Mouse (Mus musculus) G1E (cell line): ENCODE measurements around the gene Plxna1. TPM values are rescaled to one million over a fixed set of nuclear protein-coding genes. Genes with fewer than 3 reads are reported as not detected.

Experiments
- ATAC-seq: 2 replicates; pipeline ENCODE4 v1.8.0; 2016; ENCODE audit warnings: mild to moderate bottlenecking; ENCODE audit not compliant: insufficient number of reproducible peaks, poor library complexity, low FRiP score, severe bottlenecking; ENCODE audit errors: extremely low read depth
- DNase-seq: peaks from one replicate; pipeline ENCODE4 v3.0.0; 2012; ENCODE audit warnings: low spot score
- H3K27me3 ChIP-seq: 2 replicates; pipeline ENCODE4 v1.6.1; 2012; ENCODE audit warnings: mild to moderate bottlenecking, low read length, inconsistent platforms; ENCODE audit not compliant: insufficient read depth
- H3K36me3 ChIP-seq: replicated peaks from 2 replicates; pipeline ENCODE3; 2012; ENCODE audit warnings: mild to moderate bottlenecking, inconsistent platforms
- H3K4me1 ChIP-seq: 2 replicates; pipeline ENCODE4 v1.6.1; 2012; ENCODE audit warnings: low read depth, low read length, inconsistent platforms, mixed read lengths; ENCODE audit not compliant: insufficient read depth
- H3K4me3 ChIP-seq: 2 replicates; pipeline ENCODE4 v1.5.1; 2012; ENCODE audit warnings: low read depth, mild to moderate bottlenecking, inconsistent platforms, low read length, moderate library complexity, mixed read lengths
- H3K9me3 ChIP-seq: replicated peaks from 2 replicates; pipeline ENCODE4 v1.6.1; 2012; ENCODE audit warnings: inconsistent platforms
- CTCF ChIP-seq: IDR thresholded peaks from 2 replicates; pipeline ENCODE4 v1.5.1; 2012; ENCODE audit warnings: low read depth, low read length, inconsistent platforms, mixed read lengths
- GATA1 ChIP-seq: IDR thresholded peaks from 2 replicates; pipeline ENCODE4 v1.6.1; 2012; ENCODE audit warnings: borderline replicate concordance, low read length, inconsistent platforms, mixed read lengths
- GATA2 ChIP-seq: IDR thresholded peaks from 2 replicates; pipeline ENCODE4 v1.6.1; 2012; ENCODE audit warnings: low read depth, low read length, inconsistent platforms, borderline replicate concordance
- POLR2AphosphoS5 ChIP-seq: IDR thresholded peaks from 2 replicates; pipeline ENCODE4 v1.6.1; 2012; ENCODE audit warnings: low read depth, low read length, inconsistent platforms; ENCODE audit not compliant: insufficient replicate concordance
- TAL1 ChIP-seq: conservative IDR thresholded peaks from 2 replicates; pipeline ENCODE4 v1.6.1; 2012; ENCODE audit warnings: low read depth, low read length, inconsistent platforms, mixed read lengths
- polyA plus RNA-seq: library from polyadenylated mRNA; stranded (reverse); fragments of >175 nt; gene quantifications from 2 replicates; pipeline ENCODE4 v1.2.3, GENCODE M21; 2012
- total RNA-seq, 2 experiments: library from RNA; stranded (forward) in 1 of 2; stranded (reverse) in 1 of 2; fragments of 200-1000 nt in 1 of 2; fragments of >200 nt in 1 of 2; fragmentation: Nextera tagmentation in 1 of 2; gene quantifications; 2 replicates each; pipeline ENCODE4 v1.2.3; 2014 to 2017

Plxna1 gene
- total and polyA plus RNA-seq, 3 experiments = 5.9 to 17.0 (median 11.1) TPM

DNA sequence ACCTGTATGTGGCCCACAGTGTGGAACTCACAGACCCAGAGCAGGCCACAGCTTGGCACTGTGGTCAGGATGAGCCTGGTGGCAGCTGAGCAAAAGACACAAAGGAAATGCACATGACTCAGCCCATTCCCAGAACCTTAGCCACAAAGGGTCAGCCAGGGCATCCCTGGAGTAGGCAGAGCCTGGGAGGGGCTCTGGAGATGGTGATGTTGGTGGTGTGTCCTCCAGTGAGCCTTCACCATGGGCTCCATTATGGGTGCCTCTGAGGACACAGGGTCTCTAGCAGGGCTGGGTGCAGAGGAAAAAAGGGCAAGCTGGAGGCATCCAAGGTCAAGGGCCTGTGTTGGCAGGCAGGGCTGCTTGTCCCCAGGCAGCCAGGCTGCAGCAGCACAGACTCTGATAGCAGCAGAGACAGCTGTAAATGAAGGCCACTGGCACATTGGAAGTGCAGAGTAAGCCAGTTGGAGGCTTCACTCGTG, 12.3 kb downstream of the Plxna1 start:
- DNase-seq = no peak
- H3K9me3 ChIP-seq = no peaks in the 10 kb centered on the region
- no peak for ATAC-seq
- TF ChIP-seq POLR2AphosphoS5 (no peak), GATA1 (no peak), GATA2 (no peak), TAL1 (no peak), CTCF (no peak)
- peaks cover 98% of the 10 kb centered on the region for H3K36me3 ChIP-seq
- peaks cover 10% of the 10 kb centered on the region for H3K4me1 ChIP-seq
- no peak overlapping the region for H3K4me3 ChIP-seq
- H3K27me3 ChIP-seq = no peaks in the 10 kb centered on the region

DNA sequence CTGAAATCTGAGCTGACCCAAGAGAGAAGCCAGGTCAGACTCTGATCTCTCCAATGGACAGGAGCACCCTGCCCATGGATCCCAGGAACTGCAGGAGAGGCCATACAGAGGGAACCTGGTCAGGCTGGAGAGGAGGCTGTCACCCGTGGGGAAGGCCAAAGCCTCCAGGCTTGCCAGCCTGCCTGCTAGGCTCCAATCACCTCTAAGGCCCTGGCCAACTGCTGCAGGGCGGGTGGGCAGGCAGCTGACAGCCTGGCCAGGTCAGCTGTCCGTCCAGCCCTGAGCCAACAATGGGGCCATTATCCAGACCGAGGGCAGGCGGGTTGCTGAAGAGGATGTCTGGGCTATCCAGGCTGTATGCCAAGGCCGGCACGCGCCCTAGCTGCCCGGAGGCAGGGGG, 14.1 kb downstream of the Plxna1 start:
- H3K4me1 ChIP-seq = peaks cover 14% of the 10 kb centered on the region
- no peak for DNase-seq
- H3K27me3 ChIP-seq = no peaks in the 10 kb centered on the region
- H3K4me3 ChIP-seq = peak overlapping the region; percentile 14; the same call in 1 of the 2 replicates
- no peak for TF ChIP-seq GATA1
- TF ChIP-seq POLR2AphosphoS5 = no peak
- no peak for TF ChIP-seq GATA2
- TF ChIP-seq TAL1 = no peak
- no peak for TF ChIP-seq CTCF
- H3K36me3 ChIP-seq = peaks cover 97% of the 10 kb centered on the region
- H3K9me3 ChIP-seq = no peaks in the 10 kb centered on the region
- ATAC-seq = no peak

DNA sequence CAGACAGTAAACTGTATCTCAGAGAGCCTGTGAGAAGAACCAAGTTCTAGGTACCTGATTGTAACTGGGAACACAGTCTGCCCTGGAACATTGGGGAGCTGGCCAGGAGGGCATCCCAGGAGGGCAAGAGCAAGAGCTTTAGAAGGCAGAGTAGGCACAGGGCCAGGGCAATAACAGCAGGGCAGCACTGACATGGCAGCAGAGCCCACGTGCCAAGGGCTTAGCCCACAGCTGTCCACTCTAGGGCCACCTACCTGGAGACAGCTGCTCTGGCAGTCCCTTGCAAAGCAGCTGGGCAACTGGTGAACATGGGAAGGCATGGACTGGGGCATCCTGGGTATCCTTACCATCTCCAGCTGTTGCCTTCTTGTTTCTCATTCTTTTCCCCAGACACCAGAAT, 14.6 kb downstream of the Plxna1 start:
- TF ChIP-seq TAL1 (no peak), POLR2AphosphoS5 (no peak), CTCF (no peak), GATA2 (no peak), GATA1 (no peak)
- no peak overlapping the region for H3K4me3 ChIP-seq
- H3K9me3 ChIP-seq = no peaks in the 10 kb centered on the region
- ATAC-seq = no peak
- peaks cover 14% of the 10 kb centered on the region for H3K4me1 ChIP-seq
- H3K36me3 ChIP-seq = peaks cover 97% of the 10 kb centered on the region
- H3K27me3 ChIP-seq = no peaks in the 10 kb centered on the region
- no peak for DNase-seq

DNA sequence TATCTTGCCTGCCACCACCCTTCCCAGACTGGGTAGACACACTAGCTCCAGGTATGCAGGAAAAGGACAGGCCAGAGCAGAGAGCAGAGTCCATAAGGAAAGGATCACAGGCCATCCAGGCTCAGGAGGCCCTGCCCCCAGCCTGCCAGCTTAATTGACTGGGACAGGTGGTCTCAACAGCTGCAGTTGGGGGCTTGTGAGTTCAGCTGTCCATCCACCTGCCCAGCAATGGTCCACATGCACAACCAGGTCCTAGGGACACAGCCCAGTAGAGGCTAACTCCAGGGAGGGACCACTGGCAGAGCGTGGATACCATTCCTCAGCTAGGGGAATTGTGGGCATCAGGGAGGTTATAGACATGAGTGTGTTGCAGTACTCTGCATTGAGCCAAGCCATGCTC, 16.6 kb downstream of the Plxna1 start:
- peaks cover 14% of the 10 kb centered on the region for H3K4me1 ChIP-seq
- TF ChIP-seq TAL1 = no peak
- no peak for TF ChIP-seq GATA2
- TF ChIP-seq POLR2AphosphoS5 = no peak
- TF ChIP-seq CTCF = no peak
- no peak for TF ChIP-seq GATA1
- DNase-seq = no peak

GRCm38 (mm10) chr6:89345486-89345785, 17.0 kb downstream of the Plxna1 start:
- peaks cover 98% of the 10 kb centered on the region for H3K36me3 ChIP-seq
- no peak for ATAC-seq
- peaks cover 14% of the 10 kb centered on the region for H3K4me1 ChIP-seq
- H3K27me3 ChIP-seq = no peaks in the 10 kb centered on the region
- H3K4me3 ChIP-seq = no peak overlapping the region
- TF ChIP-seq GATA1 = no peak
- no peak for TF ChIP-seq CTCF
- no peak for TF ChIP-seq GATA2
- TF ChIP-seq POLR2AphosphoS5 = no peak
- TF ChIP-seq TAL1 = no peak
- no peak for DNase-seq
- H3K9me3 ChIP-seq = no peaks in the 10 kb centered on the region

More for the DNA sequence above, 16.6 kb downstream of the Plxna1 start:
- no peak overlapping the region for H3K4me3 ChIP-seq
- peaks cover 98% of the 10 kb centered on the region for H3K36me3 ChIP-seq
- H3K27me3 ChIP-seq = no peaks in the 10 kb centered on the region
- no peak for ATAC-seq
- no peaks in the 10 kb centered on the region for H3K9me3 ChIP-seq

DNA sequence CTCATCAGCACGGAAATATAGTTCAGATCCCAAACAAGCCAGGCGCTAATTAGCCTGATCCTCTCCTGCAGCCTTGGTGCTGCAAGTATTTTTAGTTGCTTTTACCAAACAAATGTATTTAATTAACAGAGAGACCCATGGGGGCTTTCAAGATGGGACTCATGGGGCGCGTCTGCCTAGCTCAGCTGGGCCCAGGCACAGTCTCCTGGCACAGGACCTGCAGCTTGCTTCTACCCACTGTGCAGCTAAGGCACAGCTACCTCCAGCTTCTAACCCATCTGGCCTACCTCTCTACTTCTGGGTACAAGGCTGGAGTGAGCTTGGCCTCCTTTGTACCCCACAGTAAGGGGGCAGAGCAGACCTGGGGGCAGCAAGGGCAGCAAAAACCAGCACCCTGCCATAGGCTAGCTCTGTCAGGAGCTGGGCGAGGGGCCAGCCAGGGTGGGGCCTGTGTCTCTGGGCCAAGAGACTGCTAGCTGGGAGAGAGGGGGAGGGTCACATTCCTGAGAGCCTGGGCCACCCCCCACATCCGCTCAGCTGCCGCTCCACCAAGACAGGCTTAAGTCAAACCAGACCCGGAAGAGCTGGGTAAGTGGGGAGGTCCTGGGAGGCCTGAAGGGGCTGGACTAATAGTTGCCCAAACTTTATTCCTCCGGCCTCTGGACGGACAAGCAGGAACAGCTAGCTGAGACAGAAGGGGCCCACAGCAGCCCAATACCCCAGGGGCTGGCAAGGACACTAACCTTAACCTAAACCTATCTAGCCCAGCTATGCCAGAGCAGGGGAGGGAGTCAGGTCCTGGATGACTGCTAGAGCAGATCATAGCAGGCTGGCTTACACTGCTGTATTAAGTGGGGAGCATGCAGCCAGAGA, 17.6 kb downstream of the Plxna1 start:
- Histone ChIP-seq H3K4me1 (peaks cover 14% of the 10 kb centered on the region), H3K9me3 (no peaks in the 10 kb centered on the region), H3K36me3 (peaks cover 98% of the 10 kb centered on the region), H3K27me3 (no peaks in the 10 kb centered on the region), H3K4me3 (no peak overlapping the region)
- ATAC-seq (peak; percentile 67), DNase-seq (peak; percentile 52)
- TF ChIP-seq CTCF = no peak
- TF ChIP-seq GATA2 = no peak
- no peak for TF ChIP-seq GATA1
